Mouse (Mus musculus): ENCODE results near the gene Gm11034.

DNA sequence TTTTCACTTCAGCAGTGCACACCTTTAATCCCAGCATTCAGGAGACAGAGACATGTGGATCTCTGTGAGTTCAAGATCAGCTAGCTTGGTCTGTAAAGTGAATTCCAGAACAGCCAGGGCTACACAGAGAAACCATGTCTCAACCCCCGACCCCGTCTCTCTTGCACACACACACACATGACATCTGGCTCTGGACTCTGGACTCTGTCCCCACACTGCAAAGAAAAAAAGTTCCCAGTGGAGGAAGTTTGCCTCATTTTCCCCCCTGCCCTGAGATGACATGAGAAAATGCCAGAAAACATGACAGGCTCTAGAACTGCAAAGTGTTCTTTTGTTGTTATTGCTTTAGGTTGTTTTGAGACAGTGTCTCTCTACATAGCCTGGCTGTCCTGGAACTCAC is 46.4 kb upstream of the Gm11034 start:
- TF ChIP-seq POLR2A (IDR thresholded peaks at IDR 0.05; ENCODE audit: low read depth, low read length): no peak
- no peak for TF ChIP-seq CTCF (IDR thresholded peaks at IDR 0.05; ENCODE audit: extremely low read depth, insufficient read depth, insufficient read length, insufficient replicate concordance)

Measured in spleen, adult 2 months (tissue).